Mouse (Mus musculus) heart, postnatal 0 days (tissue): ENCODE results near the gene Gse1.

Experiments used
- CTCF ChIP-seq: IDR thresholded peaks from 2 replicates; pipeline ENCODE4 v1.5.1; 2016; ENCODE audit warnings: antibody characterized with exemption, control low read depth, low read depth
- EP300 ChIP-seq: IDR thresholded peaks from 2 replicates; pipeline ENCODE4 v1.6.1; 2016; ENCODE audit warnings: antibody characterized with exemption, low read depth

GRCm38 (mm10) chr8:120318476-120318991 is 90.3 kb downstream of the Gse1 start:
- TF ChIP-seq CTCF (no peak), EP300 (no peak)
